Mouse (Mus musculus): ENCODE results near the gene Dmd. TPM values are rescaled to one million over a fixed set of nuclear protein-coding genes. Genes with fewer than 3 reads are reported as not detected.

Dmd gene
- polyA plus RNA-seq, 1 experiment from 2014 or later = 29.0 TPM

- Histone ChIP-seq H3K27me3 (ENCODE audit: insufficient read depth, low read length) (no peaks in the 10 kb centered on the region), H3K9ac (replicated peaks; ENCODE audit: low read length) (no peak overlapping the region), H3K9me3 (ENCODE audit: low read length) (no peaks in the 10 kb centered on the region), H3K27ac (ENCODE audit: low read length) (no peak overlapping the region), H3K4me2 (replicated peaks; ENCODE audit: low read depth, low read length) (no peak overlapping the region), H3K36me3 (ENCODE audit: insufficient read depth, low read length) (no peaks in the 10 kb centered on the region), H3K4me1 (ENCODE audit: insufficient read depth, low read length) (no peaks in the 10 kb centered on the region), H3K4me3 (ENCODE audit: low read length) (no peak overlapping the region)
- ATAC-seq (ENCODE audit: low FRiP score, low TSS enrichment) = no peak
These were observed 2245.2 kb downstream of the Dmd start for GRCm38 (mm10) chrX:85193856-85194255.

DNA sequence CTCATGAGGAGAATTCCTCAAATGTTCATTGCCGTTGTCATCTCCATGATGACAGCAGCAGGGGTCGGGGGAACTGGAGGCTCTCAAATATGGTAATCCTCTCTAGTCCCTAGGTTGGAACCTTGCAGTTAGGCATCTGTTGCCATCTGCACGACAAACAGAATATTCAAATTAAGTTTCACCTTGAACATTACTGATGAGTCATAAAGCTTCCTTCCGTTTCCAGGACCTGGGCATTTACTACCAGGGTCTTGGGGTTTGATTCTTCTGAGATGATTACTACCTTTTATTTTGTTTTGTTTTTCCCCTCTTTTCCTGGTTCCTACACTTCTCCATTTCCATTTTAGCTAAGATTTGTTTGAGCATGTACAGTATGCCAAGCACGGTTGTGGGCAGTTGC is 2249.0 kb downstream of the Dmd start:
- Histone ChIP-seq H3K9ac (replicated peaks; ENCODE audit: low read length) (no peak overlapping the region), H3K4me2 (replicated peaks; ENCODE audit: low read depth, low read length) (no peak overlapping the region), H3K27me3 (ENCODE audit: insufficient read depth, low read length) (no peaks in the 10 kb centered on the region), H3K4me1 (ENCODE audit: insufficient read depth, low read length) (no peaks in the 10 kb centered on the region), H3K9me3 (ENCODE audit: low read length) (no peaks in the 10 kb centered on the region), H3K36me3 (ENCODE audit: insufficient read depth, low read length) (no peaks in the 10 kb centered on the region), H3K4me3 (ENCODE audit: low read length) (no peak overlapping the region), H3K27ac (ENCODE audit: low read length) (no peak overlapping the region)
- ATAC-seq (ENCODE audit: low FRiP score, low TSS enrichment) = no peak
- WGBS = 86% methylated on average over 5 of the region's 5 CpGs

DNA sequence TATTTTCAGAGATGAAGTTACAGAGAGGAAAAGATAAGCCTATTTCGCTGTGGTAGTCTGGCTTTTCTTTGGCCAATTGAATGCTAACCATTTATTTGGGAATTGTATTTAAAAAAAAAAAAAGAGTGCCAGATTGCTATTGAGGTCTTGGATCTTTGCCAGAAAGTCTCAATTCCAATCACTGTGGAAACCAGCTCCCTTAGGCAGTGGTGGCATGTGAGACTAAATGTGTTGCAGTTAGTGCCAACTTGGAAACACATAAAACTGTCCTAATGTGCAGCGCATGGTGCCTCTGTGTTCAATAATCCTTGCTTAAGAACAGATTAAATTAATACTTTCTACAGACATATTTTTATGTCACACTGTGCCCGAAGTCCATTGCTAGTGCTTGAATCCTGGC is 2250.7 kb downstream of the Dmd start:
- no peak for ATAC-seq (ENCODE audit: low FRiP score, low TSS enrichment)
- H3K9ac ChIP-seq (replicated peaks; ENCODE audit: low read length) = no peak overlapping the region
- no peaks in the 10 kb centered on the region for H3K4me1 ChIP-seq (ENCODE audit: insufficient read depth, low read length)
- H3K27ac ChIP-seq (ENCODE audit: low read length) = no peak overlapping the region
- no peak overlapping the region for H3K4me2 ChIP-seq (replicated peaks; ENCODE audit: low read depth, low read length)
- 82% methylated on average over 3 of the region's 3 CpGs for WGBS
- no peak overlapping the region for H3K4me3 ChIP-seq (ENCODE audit: low read length)
- H3K9me3 ChIP-seq (ENCODE audit: low read length) = no peaks in the 10 kb centered on the region
- H3K36me3 ChIP-seq (ENCODE audit: insufficient read depth, low read length) = no peaks in the 10 kb centered on the region
- H3K27me3 ChIP-seq (ENCODE audit: insufficient read depth, low read length) = no peaks in the 10 kb centered on the region

- H3K4me3 ChIP-seq (ENCODE audit: low read length) = no peak overlapping the region
- 80% methylated on average over 2 of the region's 2 CpGs for WGBS
These were observed 2258.3 kb downstream of the Dmd start for GRCm38 (mm10) chrX:85207001-85207400.

DNA sequence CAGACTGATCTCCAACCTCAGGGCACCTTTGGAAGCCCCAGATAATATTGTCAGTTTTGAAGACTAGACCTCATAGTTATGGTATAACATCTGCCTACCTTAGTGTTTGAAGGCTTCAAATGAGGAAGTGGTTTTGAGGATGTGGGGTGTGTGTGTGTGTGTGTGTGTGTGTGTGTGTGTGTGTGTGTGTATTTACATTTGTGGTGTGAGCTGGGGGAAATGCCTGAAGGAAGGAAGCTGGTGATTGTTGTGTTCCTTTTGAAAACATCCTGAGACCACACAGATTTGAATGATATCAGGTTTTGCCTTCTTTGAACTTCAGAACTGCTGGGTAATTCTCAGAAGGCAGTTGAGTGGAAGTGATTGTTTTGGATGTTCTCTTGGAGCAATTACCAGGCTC is 2278.2 kb downstream of the Dmd start:
- no peak overlapping the region for H3K9ac ChIP-seq (replicated peaks; ENCODE audit: low read length)
- no peak overlapping the region for H3K4me2 ChIP-seq (replicated peaks; ENCODE audit: low read depth, low read length)
- no peaks in the 10 kb centered on the region for H3K36me3 ChIP-seq (ENCODE audit: insufficient read depth, low read length)
- no peak overlapping the region for H3K4me3 ChIP-seq (ENCODE audit: low read length)
- ATAC-seq (ENCODE audit: low FRiP score, low TSS enrichment) = no peak
- no peaks in the 10 kb centered on the region for H3K9me3 ChIP-seq (ENCODE audit: low read length)
- no peaks in the 10 kb centered on the region for H3K27me3 ChIP-seq (ENCODE audit: insufficient read depth, low read length)
- H3K27ac ChIP-seq (ENCODE audit: low read length) = no peak overlapping the region
- no peaks in the 10 kb centered on the region for H3K4me1 ChIP-seq (ENCODE audit: insufficient read depth, low read length)

More at GRCm38 (mm10) chrX:85207001-85207400, 2258.3 kb downstream of the Dmd start:
- no peaks in the 10 kb centered on the region for H3K27me3 ChIP-seq (ENCODE audit: insufficient read depth, low read length)
- no peak for ATAC-seq (ENCODE audit: low FRiP score, low TSS enrichment)
- no peaks in the 10 kb centered on the region for H3K36me3 ChIP-seq (ENCODE audit: insufficient read depth, low read length)
- no peak overlapping the region for H3K27ac ChIP-seq (ENCODE audit: low read length)
- no peaks in the 10 kb centered on the region for H3K9me3 ChIP-seq (ENCODE audit: low read length)
- H3K4me1 ChIP-seq (ENCODE audit: insufficient read depth, low read length) = no peaks in the 10 kb centered on the region
- H3K4me2 ChIP-seq (replicated peaks; ENCODE audit: low read depth, low read length) = no peak overlapping the region
- H3K9ac ChIP-seq (replicated peaks; ENCODE audit: low read length) = no peak overlapping the region

DNA sequence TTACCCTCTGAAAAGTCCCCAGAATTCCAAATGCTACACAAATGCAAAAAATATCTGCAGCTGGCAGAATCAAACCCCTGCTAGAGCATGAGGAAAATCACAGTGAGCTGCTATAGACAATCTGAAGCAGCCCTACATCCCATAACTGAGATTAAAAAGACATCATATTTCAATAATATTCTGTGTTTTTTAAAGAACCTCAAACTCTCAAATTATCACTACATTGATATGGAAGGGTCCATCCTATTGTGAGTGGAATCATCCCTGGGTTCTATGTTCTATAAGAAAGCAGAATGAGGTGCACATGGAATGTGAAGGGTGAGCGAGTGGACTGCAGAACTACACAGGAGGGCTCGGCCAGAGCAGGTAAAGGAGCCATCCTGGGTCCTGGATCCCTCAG is 2300.7 kb downstream of the Dmd start, which contains the start of gene Fthl17a:
Gene Fthl17a, plus strand, starts transcription at position 301 of the 400 bp plus-strand sequence.
- ATAC-seq (ENCODE audit: low FRiP score, low TSS enrichment) = no peak
- Histone ChIP-seq H3K27me3 (ENCODE audit: insufficient read depth, low read length) (no peaks in the 10 kb centered on the region), H3K4me3 (ENCODE audit: low read length) (no peak within 1 kb of the TSS), H3K36me3 (ENCODE audit: insufficient read depth, low read length) (no peaks in the 10 kb centered on the region), H3K27ac (ENCODE audit: low read length) (no peak within 1 kb of the TSS), H3K4me2 (replicated peaks; ENCODE audit: low read depth, low read length) (no peak within 1 kb of the TSS), H3K4me1 (ENCODE audit: insufficient read depth, low read length) (no peaks in the 10 kb centered on the region), H3K9me3 (ENCODE audit: low read length) (no peaks in the 10 kb centered on the region), H3K9ac (replicated peaks; ENCODE audit: low read length) (no peak within 1 kb of the TSS)
- WGBS = 84% methylated on average over 2 of the region's 2 CpGs

All from kidney, embryonic 16.5 days (tissue).